Mouse (Mus musculus): ENCODE results near the gene Jag2.

Jag2 gene

DNA sequence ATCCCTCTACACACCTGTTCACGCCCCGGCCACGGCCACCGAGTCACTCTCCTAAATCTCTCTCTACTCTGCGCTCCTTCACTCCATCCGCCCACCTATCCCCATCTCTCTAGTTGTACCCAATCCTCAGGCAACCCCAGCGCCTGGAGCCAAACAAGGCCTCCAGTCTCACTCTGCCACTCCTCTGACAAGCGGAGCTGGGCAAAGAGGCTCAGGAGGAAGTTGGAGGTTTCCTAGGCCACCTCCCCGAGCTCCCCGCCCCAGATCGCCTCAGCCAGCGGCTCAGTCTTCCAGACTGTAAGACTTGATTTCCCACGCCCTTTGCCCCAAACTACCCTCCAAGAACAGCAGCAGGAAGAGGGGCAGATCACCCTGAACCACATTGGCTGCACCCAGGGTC, 58.8 kb downstream of the Jag2 start:
- in situ Hi-C loops (cut with MboI, MseI) = loop anchor here (5.0 kb wide), 1 partner anchor 77 kb away; no protein-coding TSS in a partner anchor

DNA sequence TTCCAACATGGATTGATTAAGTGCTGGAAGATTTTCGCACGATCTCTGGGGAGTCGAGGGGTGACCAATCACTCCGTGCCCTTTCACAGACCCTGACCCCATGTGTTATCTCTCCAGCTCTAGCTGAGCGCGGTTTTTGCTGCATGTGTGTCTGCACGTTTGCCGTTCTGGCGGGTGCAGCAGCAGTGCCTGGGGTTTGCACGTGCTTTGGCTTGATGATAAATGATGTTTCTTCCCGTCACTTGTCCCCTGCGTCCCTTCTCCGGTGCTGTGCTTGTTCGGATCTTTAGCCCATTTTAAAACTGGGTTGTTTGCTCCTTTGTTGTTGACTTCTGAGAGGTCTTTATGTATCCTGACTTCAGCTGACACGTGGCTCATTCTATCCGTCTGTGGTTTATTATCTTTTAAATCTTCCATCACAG, 59.8 kb downstream of the Jag2 start:
- in situ Hi-C loops (cut with MboI, MseI) = loop anchor here (5.0 kb wide), 1 partner anchor 78 kb away; no protein-coding TSS in a partner anchor

DNA sequence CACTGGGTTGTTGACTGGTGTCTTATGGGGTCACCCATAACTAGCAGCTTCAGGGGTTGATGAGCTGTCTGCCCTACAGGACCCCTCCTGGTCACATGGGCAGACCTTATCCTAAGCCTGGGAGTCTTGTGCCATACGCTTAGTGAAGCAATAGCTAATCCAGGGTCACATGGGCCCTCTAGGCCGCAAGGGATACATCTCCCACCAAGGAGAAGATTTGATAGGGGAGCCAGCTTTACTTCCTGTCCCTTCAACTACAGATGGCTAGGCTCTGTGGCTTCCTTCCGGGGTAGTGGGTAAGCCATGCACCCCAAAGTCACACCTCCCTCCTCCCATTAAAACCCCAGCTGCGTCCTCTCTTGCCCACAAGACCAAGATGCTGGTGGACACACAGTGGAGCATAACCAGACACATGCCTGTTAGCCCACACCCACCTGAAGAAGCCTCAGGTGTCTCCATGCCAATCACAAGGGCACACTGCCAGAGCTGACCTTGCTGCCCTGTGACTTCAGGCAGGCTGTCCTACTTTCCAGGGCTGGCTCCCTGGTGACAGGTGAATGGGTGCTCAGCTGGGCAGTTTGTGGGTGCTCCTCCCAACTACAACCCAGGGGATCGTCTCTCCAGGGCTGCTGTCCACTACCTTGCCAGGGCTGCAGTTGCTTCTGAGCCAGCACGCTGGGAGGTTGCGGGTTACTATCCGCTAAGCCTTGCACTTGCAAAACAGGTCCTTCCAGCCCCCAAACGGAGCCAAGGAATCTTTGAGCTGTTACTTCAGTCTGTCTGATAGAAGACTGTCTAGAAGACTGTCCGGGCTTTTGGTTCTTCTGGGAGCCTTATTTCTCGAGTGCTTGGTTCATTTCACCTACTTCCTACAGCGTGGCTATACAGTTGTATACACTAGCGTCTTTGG, 61.1 kb downstream of the Jag2 start, which contains the start of gene Gpr132:
Gene Gpr132, minus strand, starts transcription at position 51 of the 910 bp plus-strand sequence.
- in situ Hi-C loops (cut with MboI, MseI) = no loop called here

DNA sequence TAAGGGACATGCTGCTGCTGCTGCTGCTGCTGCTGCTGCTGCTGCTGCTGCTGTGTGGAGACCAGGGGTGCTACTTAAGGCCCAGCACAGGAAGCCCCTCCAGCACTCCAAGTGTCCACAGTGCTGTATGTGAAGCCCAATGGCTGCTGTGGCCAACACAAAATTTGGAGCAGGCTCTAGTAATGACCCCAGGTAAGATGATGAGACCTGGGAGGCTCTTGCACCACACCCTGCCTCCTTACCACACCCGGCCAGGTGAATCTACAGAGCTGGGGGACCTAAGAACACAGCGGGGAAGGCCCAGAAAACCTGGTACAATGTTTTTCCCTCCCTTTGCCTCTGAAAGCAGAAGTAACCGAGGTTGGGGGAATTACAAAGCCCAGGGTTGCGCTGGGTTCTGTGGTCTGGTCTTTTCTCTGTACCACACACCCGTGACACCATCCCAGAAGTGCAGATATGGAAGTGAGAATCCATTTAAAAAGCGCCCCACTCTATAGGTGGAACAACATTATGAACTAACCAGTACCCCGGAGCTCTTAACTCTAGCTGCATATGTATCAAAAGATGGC, 62.4 kb downstream of the Jag2 start:
- in situ Hi-C loops (cut with MboI, MseI) = no loop called here

DNA sequence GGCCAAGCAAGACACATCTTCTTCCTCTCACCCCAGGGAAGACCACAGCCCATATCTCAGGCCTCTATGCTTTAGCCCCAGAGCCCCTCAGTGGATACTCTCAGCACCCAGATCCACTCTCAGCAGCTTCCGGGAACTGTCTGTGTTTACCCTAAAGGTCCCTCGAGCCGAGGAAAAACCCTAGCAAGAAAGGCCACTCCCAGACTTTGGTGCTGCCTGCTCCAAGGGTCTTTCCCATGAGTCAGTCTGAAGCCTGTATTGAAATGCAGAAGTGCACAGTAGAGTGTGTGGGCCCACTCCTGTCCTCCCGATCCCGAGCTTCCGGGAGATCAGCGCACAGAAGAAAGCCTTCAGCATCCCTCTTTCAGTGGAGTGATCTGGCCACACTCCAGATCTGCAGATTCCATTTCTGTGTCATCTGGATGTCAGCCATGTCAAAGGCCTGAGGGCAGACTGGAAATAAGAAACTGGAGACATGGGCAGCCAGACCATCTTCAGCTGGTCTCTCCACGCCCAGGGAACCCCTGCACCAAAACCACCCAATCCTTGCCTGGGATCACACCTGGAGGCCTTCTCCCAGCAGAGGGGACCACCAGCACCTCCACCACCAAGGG, 63.0 kb downstream of the Jag2 start:
- in situ Hi-C loops (cut with MboI, MseI) = no loop called here

DNA sequence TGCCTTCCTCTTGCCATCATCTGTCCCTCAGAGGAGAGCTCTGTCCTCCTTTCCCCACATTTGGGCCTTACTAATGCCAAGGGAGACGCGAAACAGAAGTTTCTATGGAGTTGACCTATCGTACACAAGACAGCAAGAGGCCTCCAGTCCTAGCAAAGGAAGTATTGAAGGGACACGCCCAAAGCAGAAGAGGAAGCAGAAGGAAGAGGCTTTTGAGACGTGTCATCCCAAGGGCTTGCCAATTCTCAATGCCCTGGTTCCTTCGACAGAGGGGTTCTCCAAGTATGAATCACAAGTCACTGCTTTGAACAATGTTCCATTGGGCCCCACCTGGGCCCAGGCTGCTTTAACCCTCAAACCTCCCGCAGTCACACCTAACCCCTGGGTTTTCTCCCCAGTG, 64.8 kb downstream of the Jag2 start:
- in situ Hi-C loops (cut with MboI, MseI) = no loop called here

DNA sequence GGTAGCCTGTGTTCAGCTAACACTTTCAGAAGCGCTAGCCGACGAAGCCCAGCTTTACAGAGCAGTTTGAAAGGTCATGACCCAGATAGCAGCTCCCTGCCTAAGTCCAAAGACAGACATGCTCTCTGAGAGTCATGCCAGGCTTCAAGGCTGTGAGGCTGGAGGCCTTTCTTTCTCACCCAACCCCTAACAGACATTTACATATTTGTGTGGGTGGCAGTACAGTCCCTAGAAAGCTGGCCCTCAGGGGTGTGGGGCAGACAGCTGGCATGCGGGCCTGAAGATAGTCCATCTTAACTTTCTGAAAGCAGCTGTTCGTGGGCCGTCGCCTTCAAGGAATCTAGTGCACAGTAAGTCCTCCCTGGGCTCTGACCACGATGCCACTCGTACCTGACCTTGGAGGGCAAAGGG, 67.7 kb downstream of the Jag2 start:
- in situ Hi-C loops (cut with MboI, MseI) = no loop called here

DNA sequence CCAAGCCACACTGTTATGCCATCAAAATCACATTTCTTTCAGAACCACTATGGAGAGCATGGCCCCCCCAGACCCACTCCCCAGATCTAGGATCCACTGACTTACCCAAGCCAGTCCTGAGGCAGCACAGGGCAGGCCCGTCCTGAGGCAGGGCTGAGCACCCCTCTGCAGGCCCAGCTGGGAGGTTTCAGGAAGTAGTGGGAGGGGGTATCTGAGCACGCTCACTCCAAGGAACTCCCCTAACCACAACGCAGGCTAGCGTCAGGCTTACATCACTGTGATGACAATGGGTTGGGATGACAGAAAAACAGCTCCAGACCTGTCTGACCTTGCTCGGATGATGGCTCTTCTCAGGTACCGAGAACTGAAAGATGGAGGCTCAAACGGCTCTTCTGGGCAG, 68.8 kb downstream of the Jag2 start:
- in situ Hi-C loops (cut with MboI, MseI) = no loop called here

DNA sequence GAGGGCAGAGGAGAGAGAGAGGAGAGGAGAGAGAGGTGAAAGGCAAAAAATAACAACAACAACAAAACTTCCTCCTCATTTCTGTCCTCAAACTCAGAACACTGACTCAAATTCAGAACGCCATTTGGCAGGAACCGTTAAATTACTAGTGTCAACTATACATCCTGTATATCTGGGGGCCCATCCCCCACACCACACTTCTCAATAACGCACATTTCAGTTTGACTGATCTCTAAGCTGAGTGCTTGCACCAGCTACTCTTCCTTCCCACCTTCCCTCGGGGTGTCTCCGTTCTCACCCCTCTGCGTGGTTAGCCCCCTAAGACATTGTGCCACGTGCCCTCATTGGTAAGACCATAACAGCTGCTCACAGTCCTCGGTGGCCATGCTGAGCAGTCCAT, 69.6 kb downstream of the Jag2 start:
- in situ Hi-C loops (cut with MboI, MseI) = loop anchor here (5.0 kb wide), 1 partner anchor 63 kb away; no protein-coding TSS in a partner anchor

DNA sequence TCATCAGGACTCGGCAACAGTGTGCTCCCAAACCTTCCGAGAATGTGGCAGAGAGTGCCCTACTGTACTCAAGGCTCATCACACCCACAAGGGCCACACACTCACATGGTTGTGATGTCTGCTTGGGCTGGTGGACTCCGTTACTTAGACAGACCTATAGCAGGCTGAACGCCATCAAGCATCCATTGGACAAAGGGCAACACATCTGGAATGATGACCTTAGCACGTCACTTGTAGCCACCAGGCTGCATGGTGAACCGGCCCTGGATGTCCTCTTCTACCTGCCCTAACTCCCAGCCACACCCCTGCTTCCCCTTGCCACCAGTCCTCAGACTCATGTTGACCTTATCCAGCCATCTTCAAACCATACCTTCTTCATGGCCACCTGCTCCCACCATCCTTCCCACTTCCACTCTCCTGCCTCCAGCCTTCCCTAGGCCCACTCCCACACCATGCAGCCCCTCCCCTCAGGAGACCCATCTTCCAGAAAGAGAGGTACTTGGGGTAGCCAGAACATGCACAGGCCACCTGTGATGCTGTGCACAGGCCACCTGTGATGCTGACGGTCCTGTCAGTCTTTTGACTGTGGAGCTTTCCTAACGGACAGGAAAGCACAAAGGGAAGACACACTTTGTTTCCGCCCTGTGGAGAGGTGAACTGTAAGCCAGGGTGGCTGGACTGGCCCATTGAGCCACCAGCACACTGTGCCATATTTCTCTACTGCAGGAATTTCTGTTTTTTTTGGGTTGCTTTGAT, 70.8 kb downstream of the Jag2 start:
- in situ Hi-C loops (cut with MboI, MseI) = loop anchor here (5.0 kb wide), 1 partner anchor 61 kb away; no protein-coding TSS in a partner anchor

Measured in T-helper 1 cell (primary cell).